Mouse (Mus musculus) cortical plate, adult 2 months (tissue): ENCODE data around the gene Klf12.

ENCODE experiments used
- CTCF ChIP-seq: fragments of 200-500 bp; IDR thresholded peaks from 2 replicates; pipeline ENCODE4 v1.5.1; 2011; ENCODE audit warnings: mild to moderate bottlenecking, control low read depth, low read length; ENCODE audit not compliant: insufficient read depth; ENCODE audit errors: extremely low read depth
- POLR2A ChIP-seq: fragments of 200-500 bp; IDR thresholded peaks from 2 replicates; pipeline ENCODE4 v1.6.1; 2011; ENCODE audit warnings: mild to moderate bottlenecking, low read length, control low read depth; ENCODE audit not compliant: insufficient read depth; ENCODE audit errors: extremely low read depth

- no peak for TF ChIP-seq POLR2A
- TF ChIP-seq CTCF = no peak
Measured at GRCm38 (mm10) chr14:99886503-99886902, 398.0 kb downstream of the Klf12 start.
